Mouse (Mus musculus) bone marrow macrophage, adult 2 months (primary cell): ENCODE results near the gene Gm14406.

Experiments
- CTCF ChIP-seq: IDR thresholded peaks from 2 replicates; pipeline ENCODE4 v1.5.1; 2012; ENCODE audit warnings: low read depth, mild to moderate bottlenecking, low read length, moderate library complexity
- POLR2A ChIP-seq: IDR thresholded peaks from 2 replicates; pipeline ENCODE4 v1.6.1; 2012; ENCODE audit warnings: mild to moderate bottlenecking, low read depth, low read length, borderline replicate concordance

- TF ChIP-seq POLR2A (no peak), CTCF (no peak)
These were observed 58.0 kb downstream of the Gm14406 start for GRCm38 (mm10) chr2:177520035-177520434.
